Mouse (Mus musculus) lung, embryonic 14.5 days (tissue): ENCODE measurements at regions not wholly inside any gene's neighbourhood (a gene's known extent, or its start where the extent isn't known, plus 50 kb on each side); places are given as distances from the start of the nearest gene placed in this dataset.

Experiments used
- ATAC-seq: fragments of 200-750 bp; cut with Nextera tagmentation; 2 replicates; pipeline ENCODE4 v1.8.0; 2017; ENCODE audit warnings: mild to moderate bottlenecking, moderate TSS enrichment, moderate library complexity; ENCODE audit not compliant: insufficient read depth
- DNase-seq: peaks from one replicate; pipeline ENCODE4 v3.0.0-alpha.2; 2015
- H3K27ac ChIP-seq: fragments of 300-500 bp; sonication (generic); 2 replicates; pipeline ENCODE4 v1.5.1; 2014; ENCODE audit warnings: low read depth, mild to moderate bottlenecking, moderate library complexity
- H3K27me3 ChIP-seq: fragments of 300-500 bp; sonication (generic); 2 replicates; pipeline ENCODE4 v1.6.1; 2014; ENCODE audit warnings: low read length, control low read depth; ENCODE audit not compliant: insufficient read depth
- H3K36me3 ChIP-seq: fragments of 300-500 bp; sonication (generic); 2 replicates; pipeline ENCODE4 v1.6.1; 2014; ENCODE audit warnings: control low read depth; ENCODE audit not compliant: insufficient read depth
- H3K4me1 ChIP-seq: fragments of 300-500 bp; sonication (generic); 2 replicates; pipeline ENCODE4 v1.6.1; 2014; ENCODE audit warnings: antibody characterized with exemption, control low read depth; ENCODE audit not compliant: insufficient read depth
- H3K4me2 ChIP-seq: fragments of 300-500 bp; sonication (generic); 2 replicates; pipeline ENCODE4 v1.6.1; 2014; ENCODE audit warnings: mild to moderate bottlenecking
- H3K4me3 ChIP-seq: fragments of 300-500 bp; sonication (generic); 2 replicates; pipeline ENCODE4 v1.5.1; 2014; ENCODE audit warnings: low read depth, low read length
- H3K9ac ChIP-seq: fragments of 300-500 bp; sonication (generic); 2 replicates; pipeline ENCODE4 v1.6.1; 2014
- H3K9me3 ChIP-seq: fragments of 300-500 bp; sonication (generic); 2 replicates; pipeline ENCODE4 v1.6.1; 2016; ENCODE audit warnings: low read depth, low read length, control low read depth
- CTCF ChIP-seq: IDR thresholded peaks from 2 replicates; pipeline ENCODE4 v1.5.1; 2016; ENCODE audit warnings: antibody characterized with exemption, low read depth
- WGBS: fragments of 180-500 bp; shearing (Covaris S2); extraction: QIAGEN DNeasy Blood & Tissue Kit; methylation state at CpG from one replicate; pipeline ENCODE4 v1.1.7; 2014; 5-methylcytosine and 5-hydroxymethylcytosine counted together

GRCm38 (mm10) chr5:52920251-52920650 is 86.4 kb downstream of the Anapc4 start:
- 52% methylated on average over 3 of the region's 3 CpGs for WGBS
- no peak overlapping the region for H3K4me3 ChIP-seq
- 0 out of 2 replicates have a peak overlapping the region, but pooled peaks have one; percentile 18 for H3K4me2 ChIP-seq
- TF ChIP-seq CTCF, result no peak
- ATAC-seq (peak; percentile 88), DNase-seq (peak; percentile 86)
- H3K4me1 ChIP-seq, result no peaks in the 10 kb centered on the region
- H3K27ac ChIP-seq, result peak overlapping the region; percentile 58
- H3K9ac ChIP-seq, result no peak overlapping the region
- no peaks in the 10 kb centered on the region for H3K27me3 ChIP-seq
- H3K9me3 ChIP-seq, result no peaks in the 10 kb centered on the region
- H3K36me3 ChIP-seq, result no peaks in the 10 kb centered on the region

GRCm38 (mm10) chr5:52920722-52921264 is 87.0 kb downstream of the Anapc4 start:
- Histone ChIP-seq H3K27me3 (no peaks in the 10 kb centered on the region), H3K36me3 (no peaks in the 10 kb centered on the region), H3K27ac (peak overlapping the region; percentile 58), H3K4me3 (no peak overlapping the region), H3K9ac (no peak overlapping the region), H3K9me3 (no peaks in the 10 kb centered on the region), H3K4me2 (0 out of 2 replicates have a peak overlapping the region, but pooled peaks have one; percentile 18), H3K4me1 (no peaks in the 10 kb centered on the region)
- TF ChIP-seq CTCF, result no peak
- 34% methylated on average over 7 of the region's 7 CpGs for WGBS
- DNase-seq (peak; percentile 82), ATAC-seq (peak; percentile 93)

GRCm38 (mm10) chr5:52925006-52925405 is 91.2 kb downstream of the Anapc4 start:
- WGBS, result 80% methylated on average over 6 of the region's 6 CpGs
- no peaks in the 10 kb centered on the region for H3K4me1 ChIP-seq
- H3K36me3 ChIP-seq, result no peaks in the 10 kb centered on the region

GRCm38 (mm10) chr5:52929690-52930089 is 95.9 kb downstream of the Anapc4 start:
- no peak for TF ChIP-seq CTCF
- DNase-seq (no peak), ATAC-seq (no peak)
- no peaks in the 10 kb centered on the region for H3K9me3 ChIP-seq
- no peaks in the 10 kb centered on the region for H3K4me1 ChIP-seq
- H3K4me2 ChIP-seq, result no peak overlapping the region
- H3K27ac ChIP-seq, result no peak overlapping the region
- WGBS, result 73% methylated on average over 8 of the region's 8 CpGs
- no peaks in the 10 kb centered on the region for H3K36me3 ChIP-seq
- no peaks in the 10 kb centered on the region for H3K27me3 ChIP-seq
- no peak overlapping the region for H3K4me3 ChIP-seq
- no peak overlapping the region for H3K9ac ChIP-seq

More at GRCm38 (mm10) chr5:52925006-52925405, 91.2 kb downstream of the Anapc4 start:
- peak; percentile 17 for DNase-seq
- ATAC-seq, result no peak
- H3K4me2 ChIP-seq, result no peak overlapping the region
- H3K4me3 ChIP-seq, result no peak overlapping the region
- H3K9ac ChIP-seq, result no peak overlapping the region
- no peak for TF ChIP-seq CTCF
- no peaks in the 10 kb centered on the region for H3K9me3 ChIP-seq
- no peak overlapping the region for H3K27ac ChIP-seq
- no peaks in the 10 kb centered on the region for H3K27me3 ChIP-seq

GRCm38 (mm10) chr5:52933291-52933690 is 99.5 kb downstream of the Anapc4 start:
- no peak overlapping the region for H3K9ac ChIP-seq
- H3K4me3 ChIP-seq, result no peak overlapping the region
- H3K36me3 ChIP-seq, result no peaks in the 10 kb centered on the region
- DNase-seq (peak; percentile 44), ATAC-seq (peak; percentile 52; the same call in 1 of the 2 replicates)
- TF ChIP-seq CTCF, result no peak
- H3K4me1 ChIP-seq, result no peaks in the 10 kb centered on the region
- no peaks in the 10 kb centered on the region for H3K27me3 ChIP-seq
- H3K27ac ChIP-seq, result no peak overlapping the region
- WGBS, result 66% methylated on average over 6 of the region's 6 CpGs
- no peaks in the 10 kb centered on the region for H3K9me3 ChIP-seq
- no peak overlapping the region for H3K4me2 ChIP-seq

- no peak for DNase-seq
- H3K4me2 ChIP-seq, result no peak overlapping the region
- H3K36me3 ChIP-seq, result no peaks in the 10 kb centered on the region
- H3K27me3 ChIP-seq, result no peaks in the 10 kb centered on the region
- no peaks in the 10 kb centered on the region for H3K9me3 ChIP-seq
- no peak overlapping the region for H3K4me3 ChIP-seq
- 54% methylated on average over 1 of the region's 1 CpGs for WGBS
- no peak overlapping the region for H3K9ac ChIP-seq
- no peak for ATAC-seq
- no peaks in the 10 kb centered on the region for H3K4me1 ChIP-seq
- TF ChIP-seq CTCF, result no peak
- no peak overlapping the region for H3K27ac ChIP-seq
Observed at GRCm38 (mm10) chr5:52937626-52938025, 100.3 kb upstream of the Slc34a2 start.

- ATAC-seq, result no peak
- 87% methylated on average over 6 of the region's 6 CpGs for WGBS
Observed at GRCm38 (mm10) chr5:52939994-52940393, 97.9 kb upstream of the Slc34a2 start.

More at GRCm38 (mm10) chr5:52939994-52940393, 97.9 kb upstream of the Slc34a2 start:
- no peak for TF ChIP-seq CTCF
- Histone ChIP-seq H3K27me3 (no peaks in the 10 kb centered on the region), H3K4me3 (no peak overlapping the region), H3K4me2 (no peak overlapping the region), H3K4me1 (no peaks in the 10 kb centered on the region), H3K9ac (no peak overlapping the region), H3K36me3 (no peaks in the 10 kb centered on the region), H3K27ac (no peak overlapping the region), H3K9me3 (no peaks in the 10 kb centered on the region)
- no peak for DNase-seq
